Mouse (Mus musculus): Measurements from ENCODE around the gene Kif21a.

The Kif21a gene

GRCm38 (mm10) chr15:91017261-91018160, 32.2 kb downstream of the Kif21a start:
- no peak for DNase-seq

- DNase-seq: no peak
These were observed 33.4 kb downstream of the Kif21a start for GRCm38 (mm10) chr15:91016366-91016765.

- DNase-seq: peak; percentile 9
These were observed 36.8 kb downstream of the Kif21a start for GRCm38 (mm10) chr15:91012793-91013580.

GRCm38 (mm10) chr15:91010218-91010617, 39.5 kb downstream of the Kif21a start:
- no peak for DNase-seq

- peak; percentile 65 for DNase-seq
These were observed 42.5 kb downstream of the Kif21a start for GRCm38 (mm10) chr15:91007123-91007830.

GRCm38 (mm10) chr15:91004726-91005125, 45.0 kb downstream of the Kif21a start:
- DNase-seq: no peak

GRCm38 (mm10) chr15:91001037-91001616, 48.6 kb downstream of the Kif21a start:
- no peak for DNase-seq

- DNase-seq: no peak
These were observed 49.3 kb downstream of the Kif21a start for GRCm38 (mm10) chr15:91000280-91001036.

- no peak for DNase-seq
These were observed 56.9 kb downstream of the Kif21a start for GRCm38 (mm10) chr15:90992871-90993270.

GRCm38 (mm10) chr15:90992388-90992787, 57.4 kb downstream of the Kif21a start:
- DNase-seq: no peak

GRCm38 (mm10) chr15:90991843-90992242, 57.9 kb downstream of the Kif21a start:
- DNase-seq: no peak

- no peak for DNase-seq
These were observed 62.0 kb downstream of the Kif21a start for GRCm38 (mm10) chr15:90987714-90988250.

GRCm38 (mm10) chr15:90975914-90976313, 73.8 kb downstream of the Kif21a start:
- no peak for DNase-seq

GRCm38 (mm10) chr15:90971914-90972767, 77.6 kb downstream of the Kif21a start:
- DNase-seq: no peak

- no peak for DNase-seq
These were observed 86.4 kb downstream of the Kif21a start for GRCm38 (mm10) chr15:90963320-90963719.

GRCm38 (mm10) chr15:90962548-90962947, 87.2 kb downstream of the Kif21a start:
- DNase-seq: no peak

- DNase-seq: no peak
These were observed 88.8 kb downstream of the Kif21a start for GRCm38 (mm10) chr15:90960831-90961554.

- no peak for DNase-seq
These were observed 98.4 kb downstream of the Kif21a start for GRCm38 (mm10) chr15:90951383-90951782.

- DNase-seq: no peak
These were observed 111.3 kb downstream of the Kif21a start for GRCm38 (mm10) chr15:90938469-90938868.

- no peak for DNase-seq
These were observed 114.2 kb downstream of the Kif21a start for GRCm38 (mm10) chr15:90935579-90935978.
